Comparison of ENCODE assay signal across 8 mouse cellular contexts in the genomic region with DNA sequence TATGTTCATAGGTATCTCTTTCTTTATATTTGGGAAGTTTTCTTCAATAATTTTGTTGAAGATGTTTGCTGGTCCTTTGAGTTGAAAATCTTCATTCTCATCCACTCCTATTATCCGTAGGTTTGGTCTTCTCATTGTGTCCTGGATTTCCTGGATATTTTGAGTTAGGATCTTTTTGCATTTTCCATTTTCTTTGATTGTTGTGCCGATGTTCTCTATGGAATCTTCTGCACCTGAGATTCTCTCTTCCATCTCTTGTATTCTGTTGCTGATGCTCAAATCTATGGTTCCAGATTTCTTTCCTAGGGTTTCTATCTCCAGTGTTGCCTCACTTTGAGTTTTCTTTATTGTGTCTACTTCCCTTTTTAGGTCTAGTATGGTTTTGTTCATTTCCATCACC. TPM values are rescaled to one million over a fixed set of nuclear protein-coding genes. Genes with fewer than 3 reads are reported as not detected.
DNase-seq lines count a peak whose midpoint lies in the region; ATAC-seq and TF ChIP-seq lines count a peak whose summit lies in the region.
"Not testable (repeated sequence)": the region's sequence is repeated elsewhere in the genome, so short reads cannot be mapped to it uniquely, and the experiment has no call there.

Gene Glrx2, plus strand, starts transcription at position 301 of the 400 bp plus-strand sequence.

- not testable (repeated sequence) for DNase-seq in ES-E14 (ENCODE audit: low read depth, low spot score); gastrocnemius, adult 8-10 months (ENCODE audit: low spot score in 2 of 2); heart, postnatal 14 days; limb, embryonic 10.5 days (ENCODE audit: low spot score)

- H3K4me3 ChIP-seq in ES-E14 (ENCODE audit: insufficient read depth in 1 of 2, low read depth in 1 of 2, low read length in 2 of 2, poor library complexity in 1 of 2, severe bottlenecking in 1 of 2); cortical plate, adult 2 months (ENCODE audit: insufficient read depth, low read length); kidney, embryonic 14.5 days (ENCODE audit: low read length); limb, embryonic 10.5 days; macrophage (ENCODE audit: inconsistent target); neural tube, embryonic 15.5 days (replicated peaks): not testable (repeated sequence)

- WGBS in kidney, embryonic 14.5 days = no CpG with 5 or more reads among the region's 2 CpGs
- no CpG with 5 or more reads among the region's 2 CpGs for WGBS in limb, embryonic 10.5 days
- whole genome bisulfite sequencing in macrophage (ENCODE audit: missing documents) = no CpG with 5 or more reads among the region's 2 CpGs
- no CpG with 5 or more reads among the region's 2 CpGs for WGBS in neural tube, embryonic 15.5 days

- not testable (repeated sequence) for H3K4me1 ChIP-seq in ES-E14 (ENCODE audit: control insufficient read depth in 2 of 2, insufficient read depth in 2 of 2, low read length in 2 of 2, poor library complexity in 1 of 2); cortical plate, adult 2 months (ENCODE audit: control insufficient read depth, insufficient read depth, low read length); kidney, embryonic 14.5 days (ENCODE audit: control insufficient read depth, insufficient read depth, low read length); limb, embryonic 10.5 days; neural tube, embryonic 15.5 days

- not testable (repeated sequence) for H3K27me3 ChIP-seq in kidney, embryonic 14.5 days (ENCODE audit: control insufficient read depth, insufficient read depth, low read length); limb, embryonic 10.5 days (ENCODE audit: low read depth, poor library complexity, severe bottlenecking); neural tube, embryonic 15.5 days (replicated peaks)

- not testable (repeated sequence) for TF ChIP-seq CTCF in cortical plate, adult 2 months (IDR thresholded peaks at IDR 0.05; ENCODE audit: extremely low read depth, insufficient read depth, low read length)

- H3K36me3 ChIP-seq in ES-E14 (ENCODE audit: control insufficient read depth, insufficient read depth, low read length, poor library complexity, severe bottlenecking); kidney, embryonic 14.5 days (ENCODE audit: control insufficient read depth, insufficient read depth, low read length); limb, embryonic 10.5 days; macrophage (ENCODE audit: inconsistent target); neural tube, embryonic 15.5 days: not testable (repeated sequence)

- in situ Hi-C loops in ES-E14 (cut with MboI; ENCODE audit: low sequenced_read_pairs in 2 of 2, unreplicated experiment in 2 of 2) = not testable (repeated sequence)

- not testable (repeated sequence) for H3K79me2 ChIP-seq in macrophage (ENCODE audit: inconsistent target)

- H3K9me3 ChIP-seq in ES-E14 (ENCODE audit: control insufficient read depth, insufficient read depth, low read depth, low read length); kidney, embryonic 14.5 days (ENCODE audit: control insufficient read depth, low read length); limb, embryonic 10.5 days (replicated peaks); neural tube, embryonic 15.5 days (replicated peaks): not testable (repeated sequence)

- TF ChIP-seq POLR2A in cortical plate, adult 2 months (IDR thresholded peaks at IDR 0.05; ENCODE audit: extremely low read depth, insufficient read depth, low read length) = not testable (repeated sequence)

- intact Hi-C loops in heart, postnatal 14 days (cut with DNase I) = not testable (repeated sequence)

- ATAC-seq in kidney, embryonic 14.5 days (ENCODE audit: low FRiP score, low TSS enrichment); neural tube, embryonic 15.5 days (ENCODE audit: low FRiP score): not testable (repeated sequence)

- H3K9ac ChIP-seq in ES-E14 (ENCODE audit: insufficient read depth, low read depth, low read length, poor library complexity, severe bottlenecking); kidney, embryonic 14.5 days (ENCODE audit: low read depth, low read length); neural tube, embryonic 15.5 days (replicated peaks): not testable (repeated sequence)

- not testable (repeated sequence) for H3K27ac ChIP-seq in ES-E14 (ENCODE audit: insufficient read depth, low read depth, low read length, poor library complexity, severe bottlenecking); cortical plate, adult 2 months (ENCODE audit: insufficient read depth, low read length); kidney, embryonic 14.5 days (ENCODE audit: low read depth, low read length); limb, embryonic 10.5 days; macrophage; neural tube, embryonic 15.5 days (replicated peaks)

- not testable (repeated sequence) for H3K4me2 ChIP-seq in kidney, embryonic 14.5 days (replicated peaks; ENCODE audit: low read depth, low read length); neural tube, embryonic 15.5 days

RNA-seq across cellular contexts. Expression of gene Glrx2, which starts in this region (rescaled TPM):
- 35.6 and 36.7 TPM in 2 replicates for total RNA-seq in ES-E14 (2012; rRNA removed)
- 107 and 128 TPM in 2 replicates for polyA plus RNA-seq in cortical plate, adult 2 months (2012; rRNA removed)
- total RNA-seq in gastrocnemius, adult 8-10 months (2022) = 10 to 100 TPM; 81.4 to 90.4 (median 85.8) TPM
- 10 to 100 TPM; 79.0 to 81.9 TPM for total RNA-seq in heart, postnatal 14 days (2021)
- 74.9 and 76.5 TPM in 2 replicates for polyA plus RNA-seq in kidney, embryonic 14.5 days (2014; fragmentation: Nextera tagmentation; extraction: Ambion mirVana)
- polyA plus RNA-seq in limb, embryonic 10.5 days (2016; fragmentation: Nextera tagmentation; extraction: Ambion mirVana) = 71.6 and 80.7 TPM in 2 replicates
- total RNA-seq in macrophage (2018; cell fraction: chromatin; rRNA removed) = 10 to 100 TPM in 21 of 26 experiments, 1 to 10 TPM in 5; 6.4 to 44.8 (median 18.9) TPM
- total RNA-seq in macrophage (2018; cell fraction: cytosol; rRNA removed) = 10 to 100 TPM; 30.3 to 57.8 (median 43.0) TPM
- 10 to 100 TPM; 14.8 to 43.8 (median 26.8) TPM for total RNA-seq in macrophage (2018; cell fraction: nucleus; rRNA removed)
- 35.4 to 56.3 TPM (median 50.6 TPM) in 3 replicates for polyA plus RNA-seq in macrophage (2018)
- polyA plus RNA-seq in neural tube, embryonic 15.5 days (2015; fragmentation: Nextera tagmentation; extraction: Ambion mirVana) = 121 and 134 TPM in 2 replicates
